Mouse (Mus musculus): ENCODE results near the gene Pth2. TPM values are rescaled to one million over a fixed set of nuclear protein-coding genes. Genes with fewer than 3 reads are reported as not detected.
A peak's percentile ranks its signal among the peaks of the same experiment; 100 is the strongest.

The Pth2 gene
- polyA plus RNA-seq, 1 experiment from 2014 or later, result not detected

- Histone ChIP-seq H3K36me3 (no peaks in the 10 kb centered on the region), H3K27ac (replicated peaks) (no peak overlapping the region), H3K27me3 (peaks cover 4% of the 10 kb centered on the region), H3K4me1 (0 out of 2 replicates have a peak, but pooled peaks cover 10% of the 10 kb centered on the region), H3K9ac (no peak overlapping the region), H3K4me3 (replicated peaks) (no peak overlapping the region), H3K9me3 (replicated peaks) (no peaks in the 10 kb centered on the region), H3K4me2 (replicated peaks) (no peak overlapping the region)
- no peak for ATAC-seq (ENCODE audit: insufficient number of reproducible peaks, low FRiP score, low TSS enrichment, low read depth)
- WGBS, result 76% methylated on average over 11 of the region's 11 CpGs
Observed at GRCm38 (mm10) chr7:45198961-45199360, 18.2 kb downstream of the Pth2 start.

GRCm38 (mm10) chr7:45202654-45203053, 21.9 kb downstream of the Pth2 start:
- no peak overlapping the region for H3K4me2 ChIP-seq (replicated peaks)
- ATAC-seq (ENCODE audit: insufficient number of reproducible peaks, low FRiP score, low TSS enrichment, low read depth), result no peak
- 0 out of 2 replicates have a peak, but pooled peaks cover 16% of the 10 kb centered on the region for H3K4me1 ChIP-seq
- H3K9ac ChIP-seq, result no peak overlapping the region
- H3K9me3 ChIP-seq (replicated peaks), result no peaks in the 10 kb centered on the region
- H3K4me3 ChIP-seq (replicated peaks), result no peak overlapping the region
- H3K27me3 ChIP-seq, result peaks cover 4% of the 10 kb centered on the region; the same call in 1 of the 2 replicates
- no peaks in the 10 kb centered on the region for H3K36me3 ChIP-seq
- no peak overlapping the region for H3K27ac ChIP-seq (replicated peaks)
- WGBS, result 50% methylated on average over 10 of the region's 10 CpGs

- Histone ChIP-seq H3K36me3 (no peaks in the 10 kb centered on the region), H3K4me2 (replicated peaks) (peak within 1 kb of the TSS; percentile 56), H3K27ac (replicated peaks) (no peak within 1 kb of the TSS), H3K4me1 (0 out of 2 replicates have a peak, but pooled peaks cover 6% of the 10 kb centered on the region), H3K9ac (no peak within 1 kb of the TSS; the same call in 1 of the 2 replicates), H3K27me3 (peaks cover 4% of the 10 kb centered on the region; the same call in 1 of the 2 replicates), H3K9me3 (replicated peaks) (no peaks in the 10 kb centered on the region), H3K4me3 (replicated peaks) (peak within 1 kb of the TSS; percentile 49)
- peak; percentile 95 for ATAC-seq (ENCODE audit: insufficient number of reproducible peaks, low FRiP score, low TSS enrichment, low read depth)
- 7% methylated on average over 44 of the region's 44 CpGs for WGBS
Observed at GRCm38 (mm10) chr7:45204380-45205143, 23.8 kb downstream of the Pth2 start, which contains the start of gene Ccdc155. Gene Ccdc155 (minus strand): TSS chr7:45204892.

- Histone ChIP-seq H3K27me3 (peaks cover 20% of the 10 kb centered on the region), H3K4me3 (replicated peaks) (no peak overlapping the region), H3K4me1 (peaks cover 9% of the 10 kb centered on the region; the same call in 1 of the 2 replicates), H3K27ac (replicated peaks) (no peak overlapping the region), H3K9ac (no peak overlapping the region), H3K36me3 (no peaks in the 10 kb centered on the region), H3K9me3 (replicated peaks) (no peaks in the 10 kb centered on the region), H3K4me2 (replicated peaks) (no peak overlapping the region)
- 79% methylated on average over 6 of the region's 6 CpGs for WGBS
- ATAC-seq (ENCODE audit: insufficient number of reproducible peaks, low FRiP score, low TSS enrichment, low read depth), result no peak
Observed at GRCm38 (mm10) chr7:45208260-45208659, 27.5 kb downstream of the Pth2 start.

- H3K4me2 ChIP-seq (replicated peaks), result 0 out of 2 replicates have a peak overlapping the region, but pooled peaks have one; percentile 37
- no peaks in the 10 kb centered on the region for H3K9me3 ChIP-seq (replicated peaks)
- H3K27me3 ChIP-seq, result peaks cover 20% of the 10 kb centered on the region
- H3K4me3 ChIP-seq (replicated peaks), result 0 out of 2 replicates have a peak overlapping the region, but pooled peaks have one; percentile 22
- peaks cover 7% of the 10 kb centered on the region for H3K4me1 ChIP-seq
- WGBS, result 70% methylated on average over 10 of the region's 10 CpGs
- H3K27ac ChIP-seq (replicated peaks), result no peak overlapping the region
- no peaks in the 10 kb centered on the region for H3K36me3 ChIP-seq
- ATAC-seq (ENCODE audit: insufficient number of reproducible peaks, low FRiP score, low TSS enrichment, low read depth), result no peak
- H3K9ac ChIP-seq, result no peak overlapping the region
Observed at GRCm38 (mm10) chr7:45211070-45211469, 30.3 kb downstream of the Pth2 start.

- H3K27me3 ChIP-seq, result peaks cover 20% of the 10 kb centered on the region
- H3K9me3 ChIP-seq (replicated peaks), result no peaks in the 10 kb centered on the region
- peak within 1 kb of the TSS; percentile 37 for H3K4me2 ChIP-seq (replicated peaks)
- WGBS, result 5% methylated on average over 17 of the region's 17 CpGs
- ATAC-seq (ENCODE audit: insufficient number of reproducible peaks, low FRiP score, low TSS enrichment, low read depth), result no peak
- H3K4me1 ChIP-seq, result peaks cover 12% of the 10 kb centered on the region
- no peak within 1 kb of the TSS for H3K9ac ChIP-seq
- peak within 1 kb of the TSS; percentile 22 for H3K4me3 ChIP-seq (replicated peaks)
- no peak within 1 kb of the TSS for H3K27ac ChIP-seq (replicated peaks)
- H3K36me3 ChIP-seq, result no peaks in the 10 kb centered on the region
Observed at GRCm38 (mm10) chr7:45211851-45212251, 31.1 kb downstream of the Pth2 start, which contains the start of gene Dkkl1. Gene Dkkl1 (minus strand): TSS chr7:45212147.

- Histone ChIP-seq H3K36me3 (0 out of 2 replicates have a peak, but pooled peaks cover 4% of the 10 kb centered on the region), H3K9ac (no peak overlapping the region), H3K27ac (replicated peaks) (no peak overlapping the region), H3K4me1 (peaks cover 17% of the 10 kb centered on the region), H3K4me3 (replicated peaks) (peak overlapping the region; percentile 22; the same call in 1 of the 2 replicates), H3K9me3 (replicated peaks) (no peaks in the 10 kb centered on the region), H3K4me2 (replicated peaks) (peak overlapping the region; percentile 37), H3K27me3 (peaks cover 20% of the 10 kb centered on the region)
- WGBS, result 75% methylated on average over 7 of the region's 7 CpGs
- no peak for ATAC-seq (ENCODE audit: insufficient number of reproducible peaks, low FRiP score, low TSS enrichment, low read depth)
Observed at GRCm38 (mm10) chr7:45212356-45212755, 31.6 kb downstream of the Pth2 start.

GRCm38 (mm10) chr7:45213708-45214107, 32.9 kb downstream of the Pth2 start:
- Histone ChIP-seq H3K9ac (no peak overlapping the region), H3K9me3 (replicated peaks) (no peaks in the 10 kb centered on the region), H3K27ac (replicated peaks) (no peak overlapping the region), H3K36me3 (peaks cover 17% of the 10 kb centered on the region), H3K4me2 (replicated peaks) (no peak overlapping the region), H3K4me1 (peaks cover 29% of the 10 kb centered on the region), H3K4me3 (replicated peaks) (no peak overlapping the region), H3K27me3 (peaks cover 20% of the 10 kb centered on the region)
- WGBS, result 69% methylated on average over 5 of the region's 5 CpGs
- ATAC-seq (ENCODE audit: insufficient number of reproducible peaks, low FRiP score, low TSS enrichment, low read depth), result no peak

GRCm38 (mm10) chr7:45215673-45216441, 35.1 kb downstream of the Pth2 start, which contains the start of gene Tead2:
Gene Tead2 (plus strand): TSS chr7:45215753.
- Histone ChIP-seq H3K27me3 (peaks cover 15% of the 10 kb centered on the region), H3K4me2 (replicated peaks) (peak within 1 kb of the TSS; percentile 73), H3K36me3 (peaks cover 39% of the 10 kb centered on the region), H3K9me3 (replicated peaks) (no peaks in the 10 kb centered on the region), H3K27ac (replicated peaks) (peak within 1 kb of the TSS; percentile 88), H3K9ac (peak within 1 kb of the TSS; percentile 67), H3K4me1 (peaks cover 29% of the 10 kb centered on the region), H3K4me3 (replicated peaks) (peak within 1 kb of the TSS; percentile 63)
- peak; percentile 64 for ATAC-seq (ENCODE audit: insufficient number of reproducible peaks, low FRiP score, low TSS enrichment, low read depth)
- under 1% methylated on average over 54 of the region's 55 CpGs for WGBS

- under 1% methylated on average over 13 of the region's 13 CpGs for WGBS
- peak overlapping the region; percentile 67 for H3K9ac ChIP-seq
- peak overlapping the region; percentile 63 for H3K4me3 ChIP-seq (replicated peaks)
- no peaks in the 10 kb centered on the region for H3K9me3 ChIP-seq (replicated peaks)
- peaks cover 8% of the 10 kb centered on the region for H3K27me3 ChIP-seq
- H3K4me2 ChIP-seq (replicated peaks), result peak overlapping the region; percentile 73
- H3K27ac ChIP-seq (replicated peaks), result peak overlapping the region; percentile 88
- peaks cover 46% of the 10 kb centered on the region for H3K36me3 ChIP-seq
- peaks cover 27% of the 10 kb centered on the region for H3K4me1 ChIP-seq
- ATAC-seq (ENCODE audit: insufficient number of reproducible peaks, low FRiP score, low TSS enrichment, low read depth), result peak; percentile 86
Observed at GRCm38 (mm10) chr7:45216442-45217183, 35.8 kb downstream of the Pth2 start.
